Mouse (Mus musculus) heart, postnatal 0 days (tissue): ENCODE results near the gene Defb19. TPM values are rescaled to one million over a fixed set of nuclear protein-coding genes. Genes with fewer than 3 reads are reported as not detected.

Experiments
- ATAC-seq: fragments of 200-750 bp; cut with Nextera tagmentation; 2 replicates; pipeline ENCODE4 v1.8.0; 2017; ENCODE audit warnings: low read depth, moderate number of reproducible peaks, moderate library complexity; ENCODE audit not compliant: insufficient read depth
- DNase-seq: peaks from one replicate; pipeline ENCODE4 v3.0.0-alpha.2; 2016; ENCODE audit warnings: low spot score
- H3K27ac ChIP-seq: fragments of 300-500 bp; sonication (generic); 2 replicates; pipeline ENCODE4 v1.5.1; 2014; ENCODE audit warnings: low read depth, mild to moderate bottlenecking
- H3K27me3 ChIP-seq: fragments of 300-500 bp; sonication (generic); 2 replicates; pipeline ENCODE4 v1.6.1; 2014; ENCODE audit warnings: low read length, mixed read lengths; ENCODE audit not compliant: control insufficient read depth, insufficient read depth
- H3K36me3 ChIP-seq: fragments of 300-500 bp; sonication (generic); replicated peaks from 2 replicates; pipeline ENCODE4 v1.6.1; 2014; ENCODE audit warnings: low read length, mixed read lengths; ENCODE audit not compliant: control insufficient read depth, insufficient read depth
- H3K4me1 ChIP-seq: fragments of 300-500 bp; sonication (generic); 2 replicates; pipeline ENCODE4 v1.6.1; 2014; ENCODE audit warnings: antibody characterized with exemption; ENCODE audit not compliant: control insufficient read depth, insufficient read depth
- H3K4me2 ChIP-seq: fragments of 300-500 bp; sonication (generic); 2 replicates; pipeline ENCODE4 v1.6.1; 2014; ENCODE audit warnings: low read depth, mild to moderate bottlenecking, low read length, moderate library complexity
- H3K4me3 ChIP-seq: fragments of 300-500 bp; sonication (generic); 2 replicates; pipeline ENCODE4 v1.5.1; 2014; ENCODE audit warnings: low read depth, low read length
- H3K9ac ChIP-seq: fragments of 300-500 bp; sonication (generic); replicated peaks from 2 replicates; pipeline ENCODE4 v1.6.1; 2014; ENCODE audit warnings: low read depth, low read length, mixed read lengths
- H3K9me3 ChIP-seq: fragments of 300-500 bp; sonication (generic); replicated peaks from 2 replicates; pipeline ENCODE4 v1.6.1; 2016; ENCODE audit warnings: low read length; ENCODE audit not compliant: control insufficient read depth
- CTCF ChIP-seq: IDR thresholded peaks from 2 replicates; pipeline ENCODE4 v1.5.1; 2016; ENCODE audit warnings: antibody characterized with exemption, control low read depth, low read depth
- EP300 ChIP-seq: IDR thresholded peaks from 2 replicates; pipeline ENCODE4 v1.6.1; 2016; ENCODE audit warnings: antibody characterized with exemption, low read depth
- WGBS: fragments of 180-500 bp; shearing (Covaris S2); extraction: QIAGEN DNeasy Blood & Tissue Kit; methylation state at CpG from one replicate; pipeline ENCODE4 v1.1.7; 2014; 5-methylcytosine and 5-hydroxymethylcytosine counted together
- polyA plus RNA-seq: library from polyadenylated mRNA; unstranded; fragments of >200 nt; fragmentation: Nextera tagmentation; extraction: Ambion mirVana; gene quantifications from 2 replicates; pipeline ENCODE4 v1.2.1, GENCODE M21; 2015
- total RNA-seq: library from RNA; depleted of rRNA; stranded (reverse); fragments of >200 nt; gene quantifications from 2 replicates; pipeline ENCODE4 v1.2.3, GENCODE M21; 2014; ENCODE audit warnings: low replicate concordance

Defb19 gene
- total and polyA plus RNA-seq, 2 experiments from 2014 or later, result 2.2 TPM; not detected in 1

DNA sequence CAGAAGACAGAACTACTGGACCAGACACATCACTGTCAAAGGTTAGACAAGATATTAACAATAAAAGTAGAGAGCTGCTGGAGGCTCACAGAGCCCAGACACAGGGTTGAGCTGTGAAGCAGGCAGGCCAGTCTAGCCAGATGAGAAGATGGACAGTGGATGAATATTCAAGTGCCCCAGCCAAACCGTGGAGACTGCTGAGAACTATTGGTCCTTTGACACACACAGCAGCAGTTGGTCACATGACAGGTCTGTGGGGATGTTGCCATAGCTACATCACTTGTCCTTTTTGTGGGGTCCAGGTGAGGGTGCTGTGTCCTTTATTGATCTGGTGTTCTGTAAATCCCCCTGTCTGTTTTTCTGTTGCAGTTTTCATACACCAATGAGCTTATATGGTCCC is 45.1 kb upstream of the Defb19 start:
- Histone ChIP-seq H3K9ac (no peak overlapping the region), H3K4me3 (no peak overlapping the region), H3K27ac (no peak overlapping the region), H3K4me1 (0 out of 2 replicates have a peak, but pooled peaks cover 6% of the 10 kb centered on the region), H3K4me2 (no peak overlapping the region), H3K36me3 (no peaks in the 10 kb centered on the region), H3K27me3 (peaks cover 37% of the 10 kb centered on the region), H3K9me3 (0 out of 2 replicates have a peak, but pooled peaks cover 4% of the 10 kb centered on the region)
- DNase-seq, result no peak
- no peak for TF ChIP-seq CTCF
- no peak for TF ChIP-seq EP300
- WGBS, result 19% methylated on average over 1 of the region's 1 CpGs
- ATAC-seq, result no peak

DNA sequence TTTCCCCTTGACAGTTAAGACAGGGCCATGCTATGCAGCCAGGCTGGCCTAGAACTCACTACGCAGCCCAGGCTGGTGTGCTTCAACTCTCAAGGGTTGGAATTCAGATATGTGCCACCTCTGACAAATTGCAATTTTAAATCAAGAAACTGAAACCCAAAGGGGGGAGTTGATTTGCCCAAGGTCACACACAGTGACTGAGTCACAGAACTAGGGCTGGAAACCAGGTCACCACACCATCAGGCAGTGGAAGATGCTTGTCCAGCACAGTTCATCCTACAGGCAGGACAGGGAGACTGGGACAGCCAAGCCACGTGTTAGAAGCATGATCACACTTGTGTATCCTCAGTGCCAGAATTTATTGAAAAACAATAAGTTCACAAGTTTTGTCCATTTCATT is 44.5 kb upstream of the Defb19 start:
- H3K27me3 ChIP-seq, result peaks cover 37% of the 10 kb centered on the region
- ATAC-seq, result no peak
- TF ChIP-seq EP300 (no peak), CTCF (no peak)
- H3K4me2 ChIP-seq, result no peak overlapping the region
- H3K27ac ChIP-seq, result no peak overlapping the region
- H3K4me3 ChIP-seq, result no peak overlapping the region
- WGBS, result 88% methylated on average over 2 of the region's 2 CpGs
- 0 out of 2 replicates have a peak, but pooled peaks cover 4% of the 10 kb centered on the region for H3K9me3 ChIP-seq
- 0 out of 2 replicates have a peak, but pooled peaks cover 6% of the 10 kb centered on the region for H3K4me1 ChIP-seq
- no peaks in the 10 kb centered on the region for H3K36me3 ChIP-seq
- no peak for DNase-seq
- H3K9ac ChIP-seq, result no peak overlapping the region

DNA sequence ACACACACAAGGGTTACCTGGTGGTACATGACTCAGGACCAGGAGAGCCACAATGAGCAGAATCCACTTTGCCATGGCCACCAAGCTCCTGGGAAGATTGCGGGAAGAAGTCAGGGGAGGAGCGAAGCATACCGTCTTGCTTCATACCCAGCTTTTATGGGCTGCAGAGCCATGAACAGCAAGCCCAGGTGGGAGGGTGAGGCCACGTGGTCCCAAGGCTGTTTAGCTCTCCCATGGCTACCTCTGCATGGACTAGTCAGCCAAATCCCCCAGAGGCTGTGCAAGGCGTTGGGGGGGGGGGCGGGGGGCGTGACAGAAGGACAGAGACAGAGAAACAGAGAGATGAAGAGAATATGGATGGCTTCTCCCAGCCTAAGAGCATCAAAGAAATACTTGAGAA is 42.8 kb upstream of the Defb19 start, which contains the start of gene Defb25:
TSS of gene Defb25 (minus strand) at position 101 of the 400 bp plus-strand sequence.
- 66% methylated on average over 7 of the region's 7 CpGs for WGBS

DNA sequence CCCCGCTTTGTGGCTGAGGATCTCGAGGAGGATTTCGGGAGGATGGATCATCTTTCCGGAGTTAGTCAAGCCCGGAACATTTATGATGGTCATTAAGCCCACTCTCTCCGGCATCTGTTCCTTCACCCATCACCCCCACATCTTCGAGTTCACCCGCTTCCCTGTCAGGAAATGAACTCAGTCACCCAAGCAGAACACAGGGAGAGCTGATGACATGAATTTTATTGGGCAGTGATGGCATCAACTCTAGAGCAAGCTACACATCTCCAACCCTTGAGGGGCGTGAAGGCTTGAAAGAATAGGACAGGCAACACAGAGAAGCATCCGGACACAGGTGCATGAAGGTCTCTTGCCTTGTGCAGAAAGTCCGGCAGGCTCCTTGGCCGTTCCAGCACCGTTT is 42.0 kb upstream of the Defb19 start:
- H3K4me3 ChIP-seq, result no peak overlapping the region
- H3K9ac ChIP-seq, result no peak overlapping the region
- no peak for TF ChIP-seq EP300
- TF ChIP-seq CTCF, result no peak
- no peak overlapping the region for H3K27ac ChIP-seq
- no peak for ATAC-seq
- no peak overlapping the region for H3K4me2 ChIP-seq
- H3K36me3 ChIP-seq, result no peaks in the 10 kb centered on the region
- WGBS, result 78% methylated on average over 13 of the region's 13 CpGs
- 0 out of 2 replicates have a peak, but pooled peaks cover 4% of the 10 kb centered on the region for H3K9me3 ChIP-seq
- H3K4me1 ChIP-seq, result 0 out of 2 replicates have a peak, but pooled peaks cover 6% of the 10 kb centered on the region
- DNase-seq, result no peak
- peaks cover 18% of the 10 kb centered on the region for H3K27me3 ChIP-seq

More for the DNA sequence above, 42.8 kb upstream of the Defb19 start, which contains the start of gene Defb25:
- Histone ChIP-seq H3K27ac (no peak within 1 kb of the TSS), H3K9ac (no peak within 1 kb of the TSS), H3K4me1 (0 out of 2 replicates have a peak, but pooled peaks cover 6% of the 10 kb centered on the region), H3K27me3 (peaks cover 21% of the 10 kb centered on the region), H3K4me3 (no peak within 1 kb of the TSS), H3K36me3 (no peaks in the 10 kb centered on the region), H3K4me2 (no peak within 1 kb of the TSS), H3K9me3 (0 out of 2 replicates have a peak, but pooled peaks cover 4% of the 10 kb centered on the region)
- ATAC-seq (no peak), DNase-seq (no peak)
- TF ChIP-seq CTCF (no peak), EP300 (no peak)

- Histone ChIP-seq H3K4me1 (no peaks in the 10 kb centered on the region), H3K9ac (no peak overlapping the region), H3K9me3 (0 out of 2 replicates have a peak, but pooled peaks cover 4% of the 10 kb centered on the region), H3K4me3 (no peak overlapping the region), H3K4me2 (no peak overlapping the region), H3K36me3 (no peaks in the 10 kb centered on the region), H3K27ac (no peak overlapping the region), H3K27me3 (peaks cover 7% of the 10 kb centered on the region; the same call in 1 of the 2 replicates)
- 55% methylated on average over 9 of the region's 9 CpGs for WGBS
- TF ChIP-seq EP300, result no peak
- no peak for TF ChIP-seq CTCF
- DNase-seq (no peak), ATAC-seq (peak; percentile 2; the same call in 1 of the 2 replicates)
These were observed 40.4 kb upstream of the Defb19 start for GRCm38 (mm10) chr2:152620367-152621134.
